ENCODE assay signal across 8 mouse cellular contexts in the genomic region with DNA sequence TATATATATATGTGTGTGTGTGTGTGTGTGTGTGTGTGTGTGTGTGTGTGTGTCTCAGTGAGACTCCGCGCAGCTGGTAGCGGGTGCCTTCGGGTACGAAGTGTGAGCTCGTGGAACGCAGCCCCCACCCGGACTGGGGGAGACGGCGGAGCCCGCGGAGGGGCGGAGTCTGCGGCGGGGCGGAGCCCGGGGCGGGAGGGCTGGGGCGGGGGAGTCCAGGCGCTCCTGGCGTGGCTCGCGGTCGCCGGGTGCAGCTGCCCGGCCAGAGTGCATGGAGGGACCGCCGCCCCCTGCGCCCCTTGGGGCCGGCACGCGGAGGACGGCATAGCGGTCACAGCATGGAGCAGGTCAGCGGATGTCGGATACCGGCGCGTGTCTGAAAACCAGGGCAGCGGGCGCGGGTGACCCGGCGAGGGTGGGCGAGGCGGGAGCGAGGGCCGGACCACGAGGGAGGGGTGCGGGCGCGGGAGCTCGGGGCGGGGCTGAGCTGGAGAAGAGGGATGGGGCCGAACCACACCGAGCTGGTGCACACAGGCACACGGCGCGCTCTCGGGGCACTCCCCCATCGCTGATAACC. TPM values are rescaled to one million over a fixed set of nuclear protein-coding genes. Genes with fewer than 3 reads are reported as not detected.
DNase-seq lines count a peak whose midpoint lies in the region; ATAC-seq and TF ChIP-seq lines count a peak whose summit lies in the region.

No protein-coding gene starts in this region.

- no peaks in the 10 kb centered on the region for H3K36me3 ChIP-seq in ES-Bruce4 (ENCODE audit: control insufficient read depth, insufficient read depth, low read length, poor library complexity, severe bottlenecking)
- no peaks in the 10 kb centered on the region for H3K36me3 ChIP-seq in kidney, postnatal 0 days (ENCODE audit: insufficient read depth, low read length)
- no peaks in the 10 kb centered on the region for H3K36me3 ChIP-seq in splenic B cell, adult 2 months (ENCODE audit: control insufficient read depth, insufficient read depth, low read length, poor library complexity, severe bottlenecking)

- H3K4me1 ChIP-seq in ES-Bruce4 (ENCODE audit: control insufficient read depth, insufficient read depth, low read length): peaks cover 9% of the 10 kb centered on the region
- peaks cover 23% of the 10 kb centered on the region for H3K4me1 ChIP-seq in kidney, postnatal 0 days (replicated peaks; ENCODE audit: insufficient read depth, low read length)

- TF ChIP-seq POLR2A in ES-Bruce4 (IDR thresholded peaks at IDR 0.05; ENCODE audit: insufficient read depth, low read length): no peak

- no peaks in the 10 kb centered on the region for H3K27me3 ChIP-seq in ES-Bruce4 (ENCODE audit: control insufficient read depth, insufficient read depth, low read length, poor library complexity, severe bottlenecking)
- H3K27me3 ChIP-seq in kidney, postnatal 0 days (ENCODE audit: insufficient read depth, low read length): no peaks in the 10 kb centered on the region
- H3K27me3 ChIP-seq in splenic B cell, adult 2 months (ENCODE audit: control insufficient read depth, insufficient read depth, low read length, poor library complexity, severe bottlenecking): no peaks in the 10 kb centered on the region

- DNase-seq in adrenal gland, adult (ENCODE audit: inconsistent age in 2 of 2, low spot score in 1 of 2): peak; percentile 63 to 81
- no peak for DNase-seq in adrenal gland, adult 8-10 months
- peak; percentile 71 to 79 for DNase-seq in cerebellum, postnatal 25 days
- peak; percentile 48 for DNase-seq in kidney, postnatal 0 days (ENCODE audit: low spot score)
- peak; percentile 25 for DNase-seq in lung, postnatal 36 days
- peak; percentile 59 for DNase-seq in splenic B cell, adult 2 months (ENCODE audit: low read depth, low spot score)

- peak overlapping the region; percentile 71 for H3K9ac ChIP-seq in ES-Bruce4 (ENCODE audit: low read depth, poor library complexity, severe bottlenecking)
- H3K9ac ChIP-seq in kidney, postnatal 0 days (ENCODE audit: low read depth, low read length): peak overlapping the region; percentile 48; the same call in 1 of the 2 replicates

- TF ChIP-seq EP300 in ES-Bruce4 (IDR thresholded peaks at IDR 0.05; ENCODE audit: insufficient read depth, low read depth, low read length): no peak

- no peak for TF ChIP-seq CTCF in ES-Bruce4 (IDR thresholded peaks at IDR 0.05; ENCODE audit: low read depth, low read length)
- no peak for TF ChIP-seq CTCF in kidney, postnatal 0 days (IDR thresholded peaks at IDR 0.05; ENCODE audit: low read depth)

- H3K27ac ChIP-seq in ES-Bruce4 (ENCODE audit: insufficient read depth, low read length): no peak overlapping the region
- H3K27ac ChIP-seq in kidney, postnatal 0 days: no peak overlapping the region

- peak; percentile 21 for ATAC-seq in granulocyte monocyte progenitor cell, adult 5-6 weeks (replicated peaks; ENCODE audit: poor library complexity, severe bottlenecking)
- peak; percentile 55 for ATAC-seq in kidney, postnatal 0 days (replicated peaks; ENCODE audit: low FRiP score, low read depth)

- H3K9me3 ChIP-seq in ES-Bruce4 (replicated peaks; ENCODE audit: control insufficient read depth, insufficient read depth, low read length, poor library complexity, severe bottlenecking): no peaks in the 10 kb centered on the region
- no peaks in the 10 kb centered on the region for H3K9me3 ChIP-seq in kidney, postnatal 0 days (replicated peaks; ENCODE audit: low read length)

- H3K4me3 ChIP-seq in ES-Bruce4 (ENCODE audit: low read depth, low read length): peak overlapping the region; percentile 73
- peak overlapping the region; percentile 38 for H3K4me3 ChIP-seq in kidney, postnatal 0 days (replicated peaks; ENCODE audit: low read depth, low read length)

- 1% methylated on average over 48 of the region's 61 CpGs for WGBS in kidney, postnatal 0 days

- peak overlapping the region; percentile 99 for H3K4me2 ChIP-seq in kidney, postnatal 0 days (ENCODE audit: low read length)

RNA-seq across cellular contexts. Expression of a gene that starts 11.1 kb away (rescaled TPM):
- total RNA-seq in adrenal gland, adult 8-10 months (2022): 10 to 100 TPM; 23.3 to 36.4 (median 31.8) TPM
- polyA plus RNA-seq in ES-Bruce4 (2011; ENCODE audit: insufficient read depth, insufficient read length, low read depth, missing spikeins): 30.3 and 32.5 TPM in 2 replicates
- total RNA-seq in granulocyte monocyte progenitor cell, adult 5-6 weeks (2014; fragmentation: Nextera tagmentation): 9.7 and 13.0 TPM in 2 replicates
- 3.4 and 4.0 TPM in 2 replicates for total RNA-seq in granulocyte monocyte progenitor cell, adult 5-6 weeks (2017)
- polyA plus RNA-seq in kidney, postnatal 0 days (2015; fragmentation: Nextera tagmentation; extraction: Ambion mirVana): 5.4 and 5.7 TPM in 2 replicates

RNA-seq across cellular contexts. Expression of a gene that starts 41.9 kb away (rescaled TPM):
- total RNA-seq in adrenal gland, adult 8-10 months (2022): 10 to 100 TPM; 22.2 to 28.3 (median 24.9) TPM
- 21.1 and 25.5 TPM in 2 replicates for polyA plus RNA-seq in ES-Bruce4 (2011; ENCODE audit: insufficient read depth, insufficient read length, low read depth, missing spikeins)
- 5.5 and 6.3 TPM in 2 replicates for total RNA-seq in granulocyte monocyte progenitor cell, adult 5-6 weeks (2014; fragmentation: Nextera tagmentation)
- total RNA-seq in granulocyte monocyte progenitor cell, adult 5-6 weeks (2017): 7.9 and 9.5 TPM in 2 replicates
- 2.4 and 2.6 TPM in 2 replicates for polyA plus RNA-seq in kidney, postnatal 0 days (2015; fragmentation: Nextera tagmentation; extraction: Ambion mirVana)

RNA-seq across cellular contexts. Expression of a gene that starts 52.4 kb away (rescaled TPM):
- 1 to 10 TPM in 3 of 4 experiments, under 1 TPM in 1; 0.96 to 6.4 (median 4.0) TPM for total RNA-seq in adrenal gland, adult 8-10 months (2022)
- polyA plus RNA-seq in ES-Bruce4 (2011; ENCODE audit: insufficient read depth, insufficient read length, low read depth, missing spikeins): 0.14 and 0.24 TPM in 2 replicates
- total RNA-seq in granulocyte monocyte progenitor cell, adult 5-6 weeks (2014; fragmentation: Nextera tagmentation): 0.71 TPM in 1 of 2 replicates, not detected in the other
- total RNA-seq in granulocyte monocyte progenitor cell, adult 5-6 weeks (2017): 0.10 and 0.17 TPM in 2 replicates
- 0.05 and 0.06 TPM in 2 replicates for polyA plus RNA-seq in kidney, postnatal 0 days (2015; fragmentation: Nextera tagmentation; extraction: Ambion mirVana)
